Mouse (Mus musculus) CH12.LX (cell line): ENCODE measurements around the gene 1700006A11Rik.

Experiments
- CHD2 ChIP-seq: IDR thresholded peaks from 2 replicates; pipeline ENCODE4 v1.6.1; 2011; ENCODE audit warnings: low read length, improper control_type of control experiment
- CTCF ChIP-seq, 2 experiments: IDR thresholded peaks in 1 of 2; conservative IDR thresholded peaks in 1 of 2; 2 replicates each; pipeline ENCODE4 v1.5.1; 2011 to 2012; ENCODE audit warnings: low read depth in 2 of 2, low read length in 2 of 2, improper control_type of control experiment in 1 of 2, inconsistent platforms in 1 of 2, mild to moderate bottlenecking in 1 of 2, moderate library complexity in 1 of 2
- EP300 ChIP-seq: IDR thresholded peaks from 2 replicates; pipeline ENCODE4 v1.6.1; 2011; ENCODE audit warnings: low read length, improper control_type of control experiment
- JUND ChIP-seq: conservative IDR thresholded peaks from 2 replicates; pipeline ENCODE4 v1.6.1; 2011; ENCODE audit warnings: low read depth, low read length, improper control_type of control experiment
- MAFK ChIP-seq: IDR thresholded peaks from 2 replicates; pipeline ENCODE4 v1.6.1; 2011; ENCODE audit warnings: low read length, improper control_type of control experiment; ENCODE audit not compliant: insufficient replicate concordance
- NELFE ChIP-seq: IDR thresholded peaks from 2 replicates; pipeline ENCODE4 v1.6.1; 2011; ENCODE audit warnings: low read depth, low read length, improper control_type of control experiment
- NRF1 ChIP-seq: IDR thresholded peaks from 2 replicates; pipeline ENCODE4 v1.6.1; 2014; ENCODE audit warnings: low read depth, mild to moderate bottlenecking, inconsistent platforms, low read length, improper control_type of control experiment, moderate library complexity
- POLR2A ChIP-seq: IDR thresholded peaks from 2 replicates; pipeline ENCODE4 v1.6.1; 2011; ENCODE audit warnings: low read depth, mild to moderate bottlenecking, improper control_type of control experiment, low read length
- POLR2AphosphoS2 ChIP-seq: IDR thresholded peaks from 2 replicates; pipeline ENCODE4 v1.6.1; 2011; ENCODE audit warnings: low read depth, low read length, improper control_type of control experiment
- TCF12 ChIP-seq: IDR thresholded peaks from 2 replicates; pipeline ENCODE4 v1.6.1; 2014; ENCODE audit warnings: low read depth, mild to moderate bottlenecking, inconsistent platforms, low read length, improper control_type of control experiment
- ZC3H11A ChIP-seq: IDR thresholded peaks from 2 replicates; pipeline ENCODE4 v1.6.1; 2012; ENCODE audit warnings: low read depth, mild to moderate bottlenecking, inconsistent platforms, low read length, improper control_type of control experiment

DNA sequence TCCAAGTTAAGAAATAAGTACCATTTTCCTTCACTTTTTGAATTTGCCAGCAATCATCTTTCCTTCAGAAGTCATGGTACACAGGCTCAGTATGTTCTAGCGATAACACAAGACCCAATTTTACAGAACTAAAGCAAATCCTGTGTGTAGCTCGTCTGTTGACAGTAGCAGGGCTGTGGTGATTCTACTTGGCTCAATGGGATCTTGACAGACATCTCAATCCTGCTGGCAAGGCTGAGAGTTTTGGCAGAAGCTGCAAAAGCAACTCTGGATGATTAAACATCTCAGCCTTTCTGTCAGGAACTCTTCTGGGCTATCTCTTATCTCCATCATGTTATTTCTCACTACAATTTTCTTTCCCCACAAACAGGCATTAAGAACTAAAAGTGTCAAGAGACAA lies 36.2 kb downstream of the 1700006A11Rik start:
- TF ChIP-seq POLR2A (no peak), EP300 (no peak), CTCF (conservative IDR thresholded peaks at IDR 0.05 in 1 of 2, IDR thresholded peaks at IDR 0.05 in 1 of 2; ENCODE audit: low read depth in 2 of 2, low read length in 2 of 2) (no peak), ZC3H11A (no peak), NELFE (no peak), TCF12 (no peak), MAFK (no peak), CHD2 (no peak), POLR2AphosphoS2 (no peak), JUND (no peak), NRF1 (no peak)
